Mouse (Mus musculus): Measurements from ENCODE around the gene Plgrkt. TPM values are rescaled to one million over a fixed set of nuclear protein-coding genes. Genes with fewer than 3 reads are reported as not detected.
A peak's percentile ranks its signal among the peaks of the same experiment; 100 is the strongest.
"Not testable (repeated sequence)": the region's sequence is repeated elsewhere in the genome, so short reads cannot be mapped to it uniquely, and the experiment has no call there.

Gene Plgrkt
- 70.1 and 72.6 TPM in 2 replicates for polyA plus RNA-seq (2016; fragmentation: Nextera tagmentation; extraction: Ambion mirVana)

GRCm38 (mm10) chr19:29366969-29367622 is at the start of gene Plgrkt, which contains the start of gene Cd274:
TSS of gene Plgrkt (minus strand) at chr19:29367390.
TSS of gene Cd274 (plus strand) at chr19:29367455.
- Histone ChIP-seq H3K4me1 (peaks cover 17% of the 10 kb centered on the region; the same call in 1 of the 2 replicates), H3K9ac (replicated peaks) (peak within 1 kb of the TSS; percentile 44), H3K27me3 (peaks cover 4% of the 10 kb centered on the region; the same call in 1 of the 2 replicates), H3K4me3 (peak within 1 kb of the TSS; percentile 41), H3K9me3 (no peaks in the 10 kb centered on the region), H3K27ac (replicated peaks) (no peak within 1 kb of the TSS), H3K4me2 (replicated peaks) (peak within 1 kb of the TSS; percentile 69), H3K36me3 (no peaks in the 10 kb centered on the region)
- 5% methylated on average over 26 of the region's 26 CpGs for WGBS
- ATAC-seq (ENCODE audit: low FRiP score, low read depth), result no peak

GRCm38 (mm10) chr19:29416393-29416902 is 49.3 kb upstream of the Plgrkt start:
- no peak overlapping the region for H3K4me3 ChIP-seq
- no peaks in the 10 kb centered on the region for H3K36me3 ChIP-seq
- no peaks in the 10 kb centered on the region for H3K27me3 ChIP-seq
- no peaks in the 10 kb centered on the region for H3K4me1 ChIP-seq
- H3K9ac ChIP-seq (replicated peaks), result no peak overlapping the region
- H3K9me3 ChIP-seq, result no peaks in the 10 kb centered on the region
- H3K4me2 ChIP-seq (replicated peaks), result no peak overlapping the region
- no peak overlapping the region for H3K27ac ChIP-seq (replicated peaks)
- ATAC-seq (ENCODE audit: low FRiP score, low read depth), result no peak
- 77% methylated on average over 3 of the region's 3 CpGs for WGBS

GRCm38 (mm10) chr19:29414917-29415316 is 47.7 kb upstream of the Plgrkt start:
- H3K27ac ChIP-seq (replicated peaks); H3K9me3 ChIP-seq; H3K4me3 ChIP-seq; H3K4me1 ChIP-seq; H3K9ac ChIP-seq (replicated peaks); H3K36me3 ChIP-seq; H3K4me2 ChIP-seq (replicated peaks); H3K27me3 ChIP-seq; ATAC-seq (ENCODE audit: low FRiP score, low read depth): not testable (repeated sequence)

- ATAC-seq (ENCODE audit: low FRiP score, low read depth), result no peak
- H3K4me3 ChIP-seq, result no peak overlapping the region
- no peaks in the 10 kb centered on the region for H3K36me3 ChIP-seq
- H3K9ac ChIP-seq (replicated peaks), result no peak overlapping the region
- WGBS, result 86% methylated on average over 3 of the region's 3 CpGs
- no peaks in the 10 kb centered on the region for H3K27me3 ChIP-seq
- no peak overlapping the region for H3K4me2 ChIP-seq (replicated peaks)
- no peaks in the 10 kb centered on the region for H3K4me1 ChIP-seq
- no peak overlapping the region for H3K27ac ChIP-seq (replicated peaks)
- no peaks in the 10 kb centered on the region for H3K9me3 ChIP-seq
Measured at GRCm38 (mm10) chr19:29414513-29414912, 47.3 kb upstream of the Plgrkt start.

- no peak overlapping the region for H3K27ac ChIP-seq (replicated peaks)
- no peaks in the 10 kb centered on the region for H3K9me3 ChIP-seq
- H3K27me3 ChIP-seq, result no peaks in the 10 kb centered on the region
- no peak overlapping the region for H3K4me3 ChIP-seq
- H3K9ac ChIP-seq (replicated peaks), result no peak overlapping the region
- no peak for ATAC-seq (ENCODE audit: low FRiP score, low read depth)
- 78% methylated on average over 6 of the region's 6 CpGs for WGBS
- H3K4me1 ChIP-seq, result no peaks in the 10 kb centered on the region
- no peaks in the 10 kb centered on the region for H3K36me3 ChIP-seq
- no peak overlapping the region for H3K4me2 ChIP-seq (replicated peaks)
Measured at GRCm38 (mm10) chr19:29412476-29413420, 45.6 kb upstream of the Plgrkt start.

GRCm38 (mm10) chr19:29410619-29411018 is 43.4 kb upstream of the Plgrkt start, which contains the start of gene Pdcd1lg2:
TSS of gene Pdcd1lg2 (plus strand) at chr19:29410919.
- no peaks in the 10 kb centered on the region for H3K4me1 ChIP-seq
- no peaks in the 10 kb centered on the region for H3K9me3 ChIP-seq
- no peak within 1 kb of the TSS for H3K4me3 ChIP-seq
- ATAC-seq (ENCODE audit: low FRiP score, low read depth), result no peak
- H3K9ac ChIP-seq (replicated peaks), result no peak within 1 kb of the TSS
- H3K27ac ChIP-seq (replicated peaks), result no peak within 1 kb of the TSS
- no peaks in the 10 kb centered on the region for H3K27me3 ChIP-seq
- H3K36me3 ChIP-seq, result no peaks in the 10 kb centered on the region
- WGBS, result 88% methylated on average over 4 of the region's 4 CpGs
- no peak within 1 kb of the TSS for H3K4me2 ChIP-seq (replicated peaks)

- H3K36me3 ChIP-seq, result no peaks in the 10 kb centered on the region
Measured at GRCm38 (mm10) chr19:29406042-29407017, 39.1 kb upstream of the Plgrkt start.

GRCm38 (mm10) chr19:29405388-29405787 is 38.2 kb upstream of the Plgrkt start:
- no peaks in the 10 kb centered on the region for H3K9me3 ChIP-seq
- H3K27ac ChIP-seq (replicated peaks), result no peak overlapping the region
- no peak overlapping the region for H3K9ac ChIP-seq (replicated peaks)
- H3K4me1 ChIP-seq, result no peaks in the 10 kb centered on the region
- H3K4me3 ChIP-seq, result no peak overlapping the region
- H3K36me3 ChIP-seq, result no peaks in the 10 kb centered on the region
- H3K27me3 ChIP-seq, result no peaks in the 10 kb centered on the region
- no peak for ATAC-seq (ENCODE audit: low FRiP score, low read depth)
- no peak overlapping the region for H3K4me2 ChIP-seq (replicated peaks)
- 76% methylated on average over 2 of the region's 2 CpGs for WGBS

More at GRCm38 (mm10) chr19:29406042-29407017, 39.1 kb upstream of the Plgrkt start:
- no peaks in the 10 kb centered on the region for H3K4me1 ChIP-seq
- H3K9ac ChIP-seq (replicated peaks), result no peak overlapping the region
- ATAC-seq (ENCODE audit: low FRiP score, low read depth), result no peak
- no peak overlapping the region for H3K27ac ChIP-seq (replicated peaks)
- WGBS, result 86% methylated on average over 18 of the region's 18 CpGs
- no peak overlapping the region for H3K4me2 ChIP-seq (replicated peaks)
- H3K9me3 ChIP-seq, result no peaks in the 10 kb centered on the region
- no peaks in the 10 kb centered on the region for H3K27me3 ChIP-seq
- no peak overlapping the region for H3K4me3 ChIP-seq

GRCm38 (mm10) chr19:29403251-29403650 is 36.1 kb upstream of the Plgrkt start:
- H3K9ac ChIP-seq (replicated peaks), result no peak overlapping the region
- H3K4me2 ChIP-seq (replicated peaks), result no peak overlapping the region
- no peak for ATAC-seq (ENCODE audit: low FRiP score, low read depth)
- H3K9me3 ChIP-seq, result 0 out of 2 replicates have a peak, but pooled peaks cover 3% of the 10 kb centered on the region
- H3K4me3 ChIP-seq, result no peak overlapping the region
- H3K4me1 ChIP-seq, result no peaks in the 10 kb centered on the region
- H3K36me3 ChIP-seq, result no peaks in the 10 kb centered on the region
- H3K27ac ChIP-seq (replicated peaks), result no peak overlapping the region
- H3K27me3 ChIP-seq, result no peaks in the 10 kb centered on the region
- WGBS, result 91% methylated on average over 4 of the region's 4 CpGs

GRCm38 (mm10) chr19:29402621-29403020 is 35.4 kb upstream of the Plgrkt start:
- Histone ChIP-seq H3K27me3 (no peaks in the 10 kb centered on the region), H3K4me3 (no peak overlapping the region), H3K9me3 (0 out of 2 replicates have a peak, but pooled peaks cover 6% of the 10 kb centered on the region), H3K4me1 (no peaks in the 10 kb centered on the region), H3K9ac (replicated peaks) (no peak overlapping the region), H3K36me3 (no peaks in the 10 kb centered on the region), H3K4me2 (replicated peaks) (no peak overlapping the region), H3K27ac (replicated peaks) (no peak overlapping the region)
- WGBS, result 92% methylated on average over 4 of the region's 4 CpGs
- no peak for ATAC-seq (ENCODE audit: low FRiP score, low read depth)

GRCm38 (mm10) chr19:29400466-29400865 is 33.3 kb upstream of the Plgrkt start:
- no peak overlapping the region for H3K4me3 ChIP-seq
- H3K4me1 ChIP-seq, result no peaks in the 10 kb centered on the region
- H3K36me3 ChIP-seq, result no peaks in the 10 kb centered on the region
- no peaks in the 10 kb centered on the region for H3K27me3 ChIP-seq
- 88% methylated on average over 3 of the region's 3 CpGs for WGBS
- H3K9me3 ChIP-seq, result 0 out of 2 replicates have a peak, but pooled peaks cover 6% of the 10 kb centered on the region
- no peak overlapping the region for H3K9ac ChIP-seq (replicated peaks)
- H3K27ac ChIP-seq (replicated peaks), result no peak overlapping the region
- no peak overlapping the region for H3K4me2 ChIP-seq (replicated peaks)
- ATAC-seq (ENCODE audit: low FRiP score, low read depth), result no peak
